Mouse (Mus musculus): ENCODE measurements around the gene Asic5.

Asic5 gene

DNA sequence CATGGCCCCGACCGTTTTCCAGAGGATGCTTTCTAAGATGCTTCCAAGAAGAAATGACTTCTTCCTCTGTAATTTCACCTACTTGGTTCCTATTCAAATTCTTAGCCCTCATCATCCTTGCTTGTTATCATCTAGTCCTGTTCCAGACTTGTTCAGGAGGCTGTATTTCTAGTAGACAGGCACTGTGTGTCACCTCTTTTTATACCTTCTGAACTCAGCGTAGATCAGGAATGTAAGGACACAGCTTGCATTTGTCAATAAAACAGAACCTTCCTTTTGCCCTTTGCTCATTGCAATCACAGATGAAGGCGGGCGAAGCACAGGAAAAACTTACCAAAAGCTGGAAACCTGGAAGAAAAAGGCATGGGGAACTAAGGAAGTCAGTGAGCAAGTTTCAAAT is at the start of gene Asic5:
TSS of gene Asic5 (plus strand) at position 301 of the 400 bp plus-strand sequence.
- no peak for DNase-seq

DNA sequence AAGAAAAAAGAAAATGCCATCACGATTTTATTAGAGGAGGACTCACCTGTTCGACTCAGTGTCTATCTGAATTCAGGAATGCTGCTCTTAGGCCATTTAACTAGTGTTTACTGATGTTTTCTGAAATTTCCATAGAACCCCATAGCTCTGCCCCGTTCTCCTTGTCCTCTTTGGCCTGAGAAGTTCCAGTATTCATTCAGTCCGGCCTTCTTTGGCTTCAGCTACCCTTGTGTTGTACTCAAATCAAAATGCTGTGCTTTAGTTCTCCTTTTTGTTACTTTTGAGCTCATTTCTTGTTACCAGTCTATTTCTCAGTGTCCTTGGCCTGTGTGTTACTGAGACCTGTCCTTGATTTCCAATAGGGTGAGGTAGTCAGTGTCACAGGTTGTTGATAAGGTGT is 48.7 kb upstream of the Asic5 start:
- DNase-seq, result no peak

DNA sequence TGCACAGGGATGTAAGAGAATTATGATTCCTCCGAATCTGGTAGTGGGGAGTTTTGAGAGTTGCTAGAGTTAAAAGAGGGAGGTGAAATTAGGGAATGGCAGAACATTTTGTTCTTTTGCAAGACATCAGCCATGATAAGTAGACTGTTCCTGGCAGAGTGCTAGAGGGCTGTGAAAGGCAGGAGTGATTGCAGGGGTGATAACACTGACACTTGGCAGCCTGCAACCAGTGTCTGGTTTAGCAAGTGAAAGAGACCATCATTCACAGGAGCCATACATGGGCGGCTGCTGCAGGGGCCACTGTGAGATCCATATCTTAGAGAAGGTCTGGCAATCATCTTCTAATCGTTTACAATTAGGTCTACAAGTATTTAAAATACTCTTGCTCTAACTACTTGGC is 43.2 kb upstream of the Asic5 start:
- DNase-seq, result no peak

DNA sequence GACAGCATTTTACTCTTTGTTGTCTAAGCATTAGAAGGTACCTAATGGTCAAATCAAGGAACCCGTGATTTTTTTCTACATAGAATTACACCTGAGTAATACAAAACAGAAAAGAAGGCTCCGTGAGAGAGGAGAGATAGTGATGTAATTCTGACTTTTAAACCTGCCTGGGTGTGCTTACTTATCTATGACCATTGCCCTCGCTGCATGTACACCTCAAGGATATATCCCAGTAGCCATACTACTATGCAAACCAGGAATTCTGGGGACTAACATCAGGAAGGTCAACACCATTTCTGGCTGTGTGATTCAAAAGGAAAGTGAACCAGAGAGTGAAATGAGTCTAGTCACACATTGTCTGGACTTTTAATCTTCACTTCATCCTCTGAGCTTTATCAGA is 39.7 kb upstream of the Asic5 start:
- no peak for DNase-seq

DNA sequence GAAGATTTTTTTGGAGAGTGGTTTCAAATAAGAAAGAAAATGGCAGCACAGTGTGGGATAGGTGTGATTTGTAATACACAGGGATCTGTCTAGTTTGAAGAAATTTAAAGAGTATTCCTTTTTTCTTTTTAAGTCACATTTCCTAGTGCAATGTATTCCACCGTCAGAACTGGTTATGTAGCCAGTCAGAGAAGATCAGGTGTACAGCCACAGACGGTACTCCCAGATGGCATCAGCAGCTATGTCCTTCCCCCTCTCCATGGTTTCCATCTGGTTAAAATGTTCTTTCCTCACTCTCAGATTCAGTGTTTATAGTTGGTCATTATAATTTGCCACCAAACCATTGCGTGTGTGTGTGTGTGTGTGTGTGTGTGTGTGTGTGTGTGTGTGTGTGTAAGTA is 39.0 kb upstream of the Asic5 start:
- DNase-seq, result no peak

DNA sequence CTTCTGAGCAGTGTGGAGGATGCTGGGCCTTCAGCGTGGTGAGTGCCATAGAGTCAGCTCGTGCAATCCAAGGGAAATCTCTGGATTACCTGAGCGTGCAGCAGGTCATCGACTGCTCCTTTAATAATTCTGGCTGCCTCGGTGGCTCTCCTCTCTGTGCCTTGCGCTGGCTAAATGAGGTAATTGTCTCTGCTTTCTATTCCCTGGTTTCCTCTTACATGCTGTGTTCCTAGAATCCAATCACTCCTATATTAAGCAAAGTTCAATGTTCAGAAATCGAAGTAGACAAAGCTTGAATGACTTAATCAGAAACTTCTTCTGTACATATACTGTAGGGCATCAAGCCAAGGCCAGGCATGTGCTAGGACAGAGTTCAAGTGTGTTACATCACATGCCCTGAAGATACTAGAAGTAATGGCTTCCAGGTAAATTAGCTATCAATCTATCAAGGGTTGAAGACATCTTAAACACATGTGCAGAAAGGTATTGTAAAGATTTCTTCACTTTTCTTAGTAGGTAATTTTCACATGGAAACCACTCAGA is 37.2 kb upstream of the Asic5 start:
- DNase-seq, result no peak

DNA sequence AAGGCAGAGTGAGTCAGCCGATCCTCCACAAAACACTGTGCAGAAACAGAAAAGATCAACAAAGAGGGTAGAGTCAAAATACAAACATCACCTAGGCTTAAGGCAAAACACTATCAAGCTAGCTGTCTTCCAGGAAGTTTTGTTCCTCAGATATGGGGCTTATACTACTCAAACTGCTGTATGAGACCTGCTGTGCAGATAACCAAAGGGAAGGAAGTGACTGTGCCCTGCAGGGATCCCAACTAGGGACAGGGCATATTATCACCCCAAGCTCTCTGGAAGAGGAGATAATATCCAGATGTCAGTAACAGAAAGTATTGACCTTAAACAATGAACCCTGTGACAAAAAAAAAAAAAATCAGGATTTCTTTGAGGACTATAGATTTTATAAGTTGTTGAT is 33.0 kb upstream of the Asic5 start:
- DNase-seq, result no peak

DNA sequence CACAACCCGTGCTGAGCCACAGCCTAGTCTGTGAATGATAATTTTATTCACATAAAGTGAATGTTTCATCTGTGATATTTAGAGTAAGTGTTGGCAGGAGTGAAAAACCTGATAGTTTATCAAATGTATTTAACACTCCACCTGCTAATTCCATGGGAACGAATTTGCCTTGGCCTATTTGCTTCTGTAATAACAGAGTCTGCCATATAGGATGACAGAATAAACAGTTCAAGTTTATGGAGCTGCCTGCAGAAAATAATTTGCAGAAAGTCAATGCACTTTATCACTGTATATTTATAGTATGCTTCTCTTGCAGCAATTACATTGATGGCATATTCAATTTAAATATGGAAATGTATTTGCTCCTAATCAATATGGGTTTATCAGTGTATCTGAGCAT is 30.3 kb upstream of the Asic5 start:
- DNase-seq, result no peak

DNA sequence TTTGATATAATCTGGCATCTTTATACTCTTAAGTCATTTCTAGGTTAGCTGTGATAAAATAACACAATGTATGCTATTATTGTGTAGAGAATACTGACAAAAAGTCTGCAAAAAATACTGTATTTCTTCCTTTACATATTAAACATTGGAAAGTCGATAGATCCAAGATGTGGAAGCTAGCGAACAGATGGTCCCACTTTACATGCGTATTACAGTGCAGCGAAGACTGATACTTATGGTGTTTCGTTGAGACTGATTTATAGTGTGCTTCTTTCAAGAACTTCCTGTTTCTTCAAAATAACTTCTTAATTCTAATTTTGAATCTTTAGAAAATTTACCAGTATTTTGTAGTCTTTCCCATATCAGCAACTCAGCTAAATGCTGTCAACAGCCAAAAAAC is 24.6 kb upstream of the Asic5 start:
- no peak for DNase-seq

DNA sequence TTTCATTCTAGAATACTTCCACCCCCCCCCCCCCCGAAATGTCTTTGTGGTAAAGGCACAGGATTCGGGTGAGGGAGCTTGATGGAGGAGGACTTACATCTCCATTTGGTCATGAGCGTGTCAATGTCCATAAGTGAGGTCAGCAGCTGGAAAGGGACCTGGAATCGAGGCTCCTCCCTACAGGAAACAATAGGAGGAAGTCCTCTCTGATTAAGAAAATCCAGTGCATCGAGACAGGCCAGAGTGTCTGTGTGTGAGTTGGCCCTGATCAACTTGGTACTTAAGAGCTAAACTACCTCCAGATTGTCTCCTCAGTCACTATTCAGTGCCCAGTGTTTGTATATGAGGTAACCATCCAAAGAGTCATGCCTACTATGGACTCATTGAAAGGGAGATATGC is 20.8 kb upstream of the Asic5 start:
- no peak for DNase-seq

DNA sequence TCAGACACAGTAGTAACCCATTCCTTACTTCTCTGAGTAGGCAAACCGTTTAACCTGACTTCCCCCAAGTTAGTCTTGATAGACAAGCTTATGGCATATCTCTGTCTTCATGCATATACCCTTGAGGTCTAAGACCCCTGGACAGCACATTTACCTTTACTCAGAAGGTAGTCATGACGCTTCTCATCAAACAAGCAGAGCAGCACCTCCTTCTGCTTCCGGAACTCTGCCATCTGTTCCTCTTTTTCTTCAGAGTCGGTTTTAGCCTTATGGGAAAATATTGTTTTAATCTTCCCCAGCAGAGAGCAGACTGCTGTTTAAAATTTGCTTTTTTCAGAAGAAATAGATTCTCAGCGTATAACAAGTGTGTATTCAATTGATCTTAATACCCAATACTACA is 18.3 kb upstream of the Asic5 start:
- DNase-seq, result no peak

DNA sequence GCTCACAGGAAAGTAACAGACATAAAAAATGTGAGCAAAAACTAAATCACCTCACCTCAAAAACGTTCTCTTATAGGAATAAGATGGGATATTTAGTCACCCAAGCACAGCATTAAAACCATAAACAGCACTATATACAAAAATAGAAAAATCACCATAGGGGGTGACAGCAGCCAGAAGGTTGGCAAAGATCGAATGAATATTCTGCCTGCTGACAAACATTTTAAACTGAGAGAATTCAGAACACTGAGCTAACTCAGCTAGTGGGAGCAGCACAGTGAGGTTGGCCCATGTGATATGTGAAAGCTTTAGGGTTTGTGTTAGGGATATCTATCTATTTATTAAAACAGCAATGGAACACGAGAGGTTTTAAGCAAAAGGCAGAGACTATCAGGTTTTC is 17.5 kb upstream of the Asic5 start:
- DNase-seq, result no peak

DNA sequence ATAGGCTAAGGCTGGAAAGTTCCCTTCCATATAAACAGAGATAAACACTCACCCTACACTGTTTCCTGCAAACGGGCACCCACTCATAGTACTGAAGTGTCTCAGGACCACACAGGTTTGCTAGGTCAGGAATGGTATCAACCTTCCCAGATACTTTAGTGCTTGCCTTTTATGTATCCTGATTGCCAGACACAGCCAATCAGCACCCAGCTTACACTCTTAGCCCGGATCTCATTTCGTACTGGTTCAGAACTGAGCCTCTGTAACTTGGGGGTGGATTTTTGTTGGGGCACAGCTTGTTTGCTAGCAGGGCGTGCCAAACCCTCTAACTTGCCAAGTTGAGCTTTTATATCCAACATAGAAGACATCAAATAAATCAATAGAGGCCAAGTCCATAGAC is 6.5 kb upstream of the Asic5 start:
- DNase-seq, result no peak

DNA sequence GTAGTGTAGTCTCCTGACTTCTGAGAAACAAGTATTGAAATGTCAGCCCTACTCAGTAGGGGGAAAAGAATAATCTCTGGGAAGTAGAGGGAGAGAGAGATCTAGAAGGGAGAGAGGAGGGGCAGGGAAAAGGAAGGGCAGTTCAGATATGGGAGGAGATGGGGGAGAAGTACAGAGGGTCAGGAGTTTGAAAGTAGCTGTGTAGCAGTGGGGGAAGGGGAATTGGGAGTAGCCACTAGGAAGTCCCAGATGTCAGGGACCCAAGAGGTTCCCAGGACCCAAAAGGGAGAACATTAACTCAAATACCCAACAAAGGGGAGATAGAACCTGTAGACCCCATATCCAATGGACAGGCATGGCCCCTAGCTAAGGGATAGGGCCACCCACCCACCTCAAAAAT is 6.0 kb upstream of the Asic5 start, which contains the start of gene Tdo2:
TSS of gene Tdo2 (minus strand) at position 101 of the 400 bp plus-strand sequence.
- no peak for DNase-seq

DNA sequence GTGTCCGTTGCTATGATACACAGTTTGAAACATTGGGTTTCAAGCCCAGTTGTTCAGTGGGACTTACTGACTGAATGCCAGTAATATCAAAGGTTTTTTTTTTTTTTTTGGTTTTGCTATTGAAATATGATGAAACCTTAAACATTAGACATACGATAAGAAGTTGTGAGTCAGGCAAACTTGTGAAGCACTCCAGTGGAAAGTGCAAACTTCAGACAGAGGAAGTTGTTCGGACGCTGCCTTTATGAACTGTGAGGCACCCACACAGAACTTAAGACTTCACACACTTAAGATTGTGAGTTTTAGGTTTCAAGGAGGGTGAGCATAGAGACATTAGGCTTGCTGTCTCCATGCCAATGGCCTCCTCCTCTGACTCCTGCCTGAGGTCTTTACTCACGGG is 514 bp upstream of the Asic5 start:
- no peak for DNase-seq

DNA sequence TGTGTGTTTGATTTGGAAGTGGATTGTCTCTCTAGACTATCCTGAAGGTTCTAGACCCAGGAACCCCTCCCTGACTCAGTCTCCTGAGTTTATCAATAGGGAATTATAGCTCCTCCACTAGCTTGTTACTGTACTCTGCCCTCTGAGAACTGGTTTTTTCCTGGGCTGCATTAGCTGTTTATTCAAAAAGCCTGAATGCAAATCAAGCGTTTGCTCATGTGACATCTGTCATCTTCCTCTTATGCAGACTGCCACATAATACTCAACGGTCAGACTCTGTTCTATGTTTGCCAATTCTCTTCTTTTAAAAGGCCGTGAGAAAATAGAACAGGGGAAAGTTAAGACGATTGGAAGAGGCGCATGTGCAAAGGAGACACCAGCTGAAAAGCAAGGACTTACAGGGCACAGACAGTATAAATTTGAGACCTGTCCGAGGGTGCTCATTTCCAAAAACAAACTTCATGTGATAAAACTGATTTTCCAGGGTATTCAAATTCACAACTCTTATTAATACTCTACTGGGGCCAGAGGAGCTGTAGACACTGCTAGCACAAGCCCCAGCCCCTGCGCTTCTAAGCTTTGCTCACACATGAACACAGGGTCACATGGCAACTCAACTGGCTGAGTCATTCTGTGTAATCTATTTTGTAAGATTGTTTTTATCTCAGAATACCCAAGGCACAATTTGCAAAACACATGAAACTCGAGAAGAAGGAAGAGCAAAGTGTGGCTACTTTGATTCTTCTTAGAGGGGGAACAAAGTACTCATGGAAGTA is 1.2 kb downstream of the Asic5 start:
- no peak for DNase-seq

DNA sequence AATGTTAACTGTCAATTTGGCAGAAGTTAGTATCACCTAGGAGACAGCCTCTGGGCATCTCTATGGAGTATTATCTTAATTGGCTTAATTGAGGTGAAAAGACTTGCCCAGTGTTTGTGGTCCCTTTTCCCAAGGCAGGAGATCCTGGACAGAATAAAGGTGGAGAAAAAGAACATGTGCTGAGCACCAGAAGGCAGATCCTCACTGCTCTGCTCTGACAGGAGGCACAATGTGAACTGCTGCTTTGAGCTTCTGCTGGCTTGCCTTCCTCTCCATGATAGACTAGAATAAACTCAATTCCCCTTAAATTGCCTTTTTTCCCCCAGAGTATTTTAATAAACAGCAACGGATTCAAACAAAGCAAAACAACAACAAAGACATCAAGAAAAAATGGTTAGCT is 3.0 kb downstream of the Asic5 start:
- no peak for DNase-seq

DNA sequence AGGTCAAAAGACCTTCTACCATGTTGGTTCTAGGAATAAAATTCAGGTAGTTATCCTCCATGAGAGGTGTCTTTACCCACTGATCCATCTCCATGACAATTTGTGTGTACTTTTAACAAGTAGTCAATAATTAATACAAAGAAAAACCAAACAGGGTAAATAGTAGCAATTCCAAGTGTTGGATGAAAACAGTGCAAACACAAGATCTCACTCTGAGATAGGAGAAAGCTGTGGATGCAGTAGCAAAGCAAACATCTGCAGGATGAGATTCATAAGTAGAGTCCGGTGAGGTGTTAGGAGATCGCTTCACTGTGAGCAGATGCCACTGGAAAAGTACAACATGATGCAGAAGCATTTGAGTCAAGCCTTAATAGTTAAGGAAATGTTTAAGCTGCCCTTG is 4.0 kb downstream of the Asic5 start:
- no peak for DNase-seq

DNA sequence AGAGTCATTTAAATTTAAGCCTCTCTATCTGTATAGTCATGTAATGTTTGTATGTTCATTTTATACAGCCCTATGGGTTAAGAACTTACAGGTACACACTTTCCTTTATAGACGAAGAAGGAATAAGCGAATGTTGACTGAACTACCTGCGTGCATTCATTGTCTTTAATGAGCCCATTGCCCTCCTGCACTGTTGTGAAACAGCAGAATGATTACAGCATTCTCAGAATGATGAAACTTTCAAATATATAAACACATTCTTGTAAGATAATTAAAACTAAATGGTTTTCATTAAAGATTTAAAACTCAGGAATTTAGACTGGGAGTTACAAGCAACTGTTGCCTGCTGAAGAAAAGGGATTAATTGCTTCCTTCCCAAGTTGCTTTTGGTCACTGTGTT is 5.5 kb downstream of the Asic5 start:
- DNase-seq, result no peak

DNA sequence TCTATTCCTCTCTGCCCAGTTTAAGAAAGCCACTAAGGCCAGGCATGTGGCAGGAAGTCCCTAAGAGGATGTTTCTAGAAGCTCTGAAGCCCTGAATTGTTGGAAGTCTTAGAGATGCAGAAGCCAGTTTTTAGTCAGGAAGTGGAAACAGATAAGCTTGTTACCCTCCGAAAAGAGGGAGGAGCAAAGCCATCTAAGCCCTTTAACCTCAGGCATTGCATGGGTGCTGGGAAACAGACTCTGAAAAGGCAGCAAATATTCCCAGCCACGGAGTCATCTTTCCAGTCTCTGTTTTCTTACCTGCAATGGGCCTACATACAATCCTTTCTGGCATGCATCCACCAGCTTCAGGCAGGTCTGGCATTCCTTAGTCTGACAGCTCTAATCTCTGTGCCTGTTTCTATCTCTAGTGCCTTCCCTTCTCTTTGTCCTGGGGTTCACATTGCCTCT is 7.6 kb downstream of the Asic5 start:
- DNase-seq, result no peak

DNA sequence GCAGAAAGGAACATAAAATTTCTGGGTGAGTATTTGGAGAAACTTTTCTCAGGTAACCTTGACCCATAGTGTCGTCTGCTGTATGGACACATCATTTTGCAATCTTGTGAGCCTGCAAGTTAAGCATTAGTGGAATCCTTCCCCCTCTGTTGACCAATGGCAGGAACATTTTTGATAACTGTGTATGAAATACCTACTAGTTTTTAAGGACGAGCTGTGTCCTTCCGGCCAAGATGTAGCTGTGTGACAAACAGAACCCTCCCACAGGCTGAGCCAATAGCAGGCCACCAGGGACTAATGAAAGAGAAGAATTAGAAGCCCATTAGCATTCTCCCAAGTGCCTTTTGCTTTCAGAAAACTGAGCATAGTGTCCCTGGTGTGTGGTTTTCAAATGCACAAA is 8.4 kb downstream of the Asic5 start:
- no peak for DNase-seq

DNA sequence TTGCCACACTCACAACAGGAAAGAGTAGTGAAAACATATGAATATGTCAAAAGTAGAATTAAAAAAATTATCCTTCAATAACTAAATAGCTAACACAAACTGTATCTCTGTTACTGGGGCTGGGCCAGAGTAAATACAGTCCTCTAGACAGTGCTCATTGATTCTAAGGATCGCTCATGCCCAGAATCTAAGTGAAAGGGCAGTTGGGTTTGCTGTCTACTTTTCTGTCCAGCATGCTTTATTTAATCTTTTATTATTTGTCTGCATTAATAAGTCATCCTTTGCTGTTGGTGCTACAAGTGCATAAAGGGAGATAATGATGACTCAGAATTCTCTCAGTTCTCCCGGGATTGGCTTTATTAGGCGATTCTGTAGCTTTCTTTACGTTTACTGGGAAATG is 13.3 kb downstream of the Asic5 start:
- DNase-seq, result no peak

DNA sequence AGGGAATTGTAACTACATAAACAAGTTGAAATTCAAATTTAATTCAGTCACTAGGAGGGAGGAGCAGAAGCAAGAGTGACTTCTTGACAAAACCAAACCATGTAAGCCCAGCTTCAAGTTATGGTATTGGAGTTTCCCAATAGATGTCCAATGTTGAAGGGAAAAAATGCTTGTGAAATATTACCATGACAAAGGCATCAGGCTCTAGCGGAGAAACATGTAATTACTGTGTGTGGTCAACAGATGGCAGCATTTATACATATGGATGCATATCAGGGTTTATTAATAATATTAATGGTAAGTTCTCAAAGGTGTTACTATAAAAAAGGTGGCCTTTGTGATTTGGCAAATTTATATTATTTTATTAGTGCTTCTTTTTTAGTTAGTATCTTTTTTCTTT is 13.9 kb downstream of the Asic5 start:
- peak; percentile 63 for DNase-seq

DNA sequence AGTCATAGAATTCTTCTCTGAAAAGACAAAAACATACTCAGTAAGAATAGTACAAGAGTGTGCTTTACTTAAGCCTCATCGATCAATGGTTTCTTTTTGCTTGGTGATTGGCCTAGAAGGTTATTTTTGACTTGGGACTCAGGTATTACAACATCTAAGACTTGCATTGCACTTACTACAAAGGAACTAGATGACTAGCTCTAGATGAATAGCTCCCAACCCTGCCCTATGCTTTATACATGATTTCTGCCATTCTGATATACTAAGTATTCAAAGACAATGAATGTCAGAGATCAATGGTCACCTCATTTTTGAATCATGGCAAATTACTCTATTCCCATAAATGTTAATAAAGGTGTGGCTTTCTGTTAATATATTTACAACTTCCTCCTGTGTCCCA is 24.9 kb downstream of the Asic5 start:
- no peak for DNase-seq

DNA sequence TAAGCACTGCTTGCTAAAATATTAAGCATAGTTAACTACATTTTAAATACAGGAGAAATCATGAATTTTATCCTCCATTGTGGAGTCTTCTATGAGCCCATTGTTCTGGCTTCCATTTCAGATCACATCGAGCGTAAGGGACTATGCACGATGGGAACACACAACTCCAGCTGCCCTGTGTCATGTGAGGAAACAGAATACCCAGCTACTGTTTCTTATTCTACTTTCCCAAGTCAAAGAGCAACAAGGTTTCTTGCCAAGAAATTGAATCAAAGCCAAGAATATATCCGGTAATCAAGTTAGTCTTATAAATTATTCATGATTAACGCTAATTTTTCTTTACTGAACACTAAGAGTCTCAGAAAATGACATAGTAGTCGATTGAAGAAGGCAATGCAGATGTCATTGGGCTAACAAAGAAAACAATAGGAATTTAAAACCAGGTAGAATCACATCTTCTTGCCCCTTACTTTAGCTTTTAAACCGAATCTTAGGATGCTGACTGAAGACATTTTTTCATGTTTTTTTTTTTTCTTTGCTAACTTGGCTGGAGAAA is 32.1 kb downstream of the Asic5 start:
- peak; percentile 21 for DNase-seq
